Mouse (Mus musculus) embryonic stem cell, embryonic (primary cell): ENCODE measurements around the gene 1600002K03Rik.

Experiments used
- CTCF ChIA-PET, 4 experiments: fragments of 300-600 bp in 2 of 4; fragments of 350-600 bp in 2 of 4; sonication (Branson Sonifier 250); formaldehyde crosslinking; loops; one replicate each; lab custom pipeline; 2022; ENCODE audit warnings: inconsistent platforms in 2 of 4; lab: Charles Lee
- POLR2A ChIA-PET, 4 experiments: fragments of 300-600 bp in 2 of 4; fragments of 350-600 bp in 2 of 4; sonication (Branson Sonifier 250); formaldehyde crosslinking; loops; one replicate each; lab custom pipeline; 2022; ENCODE audit warnings: antibody characterized with exemption in 4 of 4, inconsistent platforms in 1 of 4; lab: Charles Lee

1600002K03Rik gene

DNA sequence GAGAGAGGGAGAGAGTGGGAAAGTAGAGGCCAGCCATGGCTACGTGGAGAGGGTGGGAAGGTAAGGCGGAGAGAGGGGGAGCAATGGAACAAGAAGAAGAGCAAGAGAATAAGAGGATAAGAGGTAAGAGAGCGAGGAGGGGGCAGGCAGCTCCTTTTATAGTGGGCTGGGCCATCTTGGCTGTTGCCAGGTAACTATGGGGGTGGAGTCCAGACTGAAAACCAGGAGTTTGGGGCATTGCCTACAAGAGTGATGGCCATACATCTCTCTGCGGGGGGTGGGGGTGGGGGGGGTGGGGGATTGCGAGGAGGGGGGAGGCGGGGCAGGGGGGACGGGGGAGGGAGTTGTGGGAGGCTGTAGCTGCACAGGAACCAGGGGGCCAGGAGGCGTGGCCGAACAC is 47.9 kb downstream of the 1600002K03Rik start:
- ChIA-PET POLR2A (interaction anchor here (0.5 to 4.2 kb wide), 44 partner anchors 8 to 712 kb away, joined by 3 to 28 read pairs (median 4); partner anchors contain the start of genes 1600002K03Rik (in 1 of the 4), Dazap1 (in 1 of the 4), Efna2 (in 1 of the 4) and Pcsk4 (in 1 of the 4)), CTCF (interaction anchor here in 2 of 4 experiments (0.9 to 2.9 kb wide), 4 partner anchors 12 to 45 kb away, joined by 3 to 10 read pairs (median 4); no protein-coding TSS in a partner anchor)

DNA sequence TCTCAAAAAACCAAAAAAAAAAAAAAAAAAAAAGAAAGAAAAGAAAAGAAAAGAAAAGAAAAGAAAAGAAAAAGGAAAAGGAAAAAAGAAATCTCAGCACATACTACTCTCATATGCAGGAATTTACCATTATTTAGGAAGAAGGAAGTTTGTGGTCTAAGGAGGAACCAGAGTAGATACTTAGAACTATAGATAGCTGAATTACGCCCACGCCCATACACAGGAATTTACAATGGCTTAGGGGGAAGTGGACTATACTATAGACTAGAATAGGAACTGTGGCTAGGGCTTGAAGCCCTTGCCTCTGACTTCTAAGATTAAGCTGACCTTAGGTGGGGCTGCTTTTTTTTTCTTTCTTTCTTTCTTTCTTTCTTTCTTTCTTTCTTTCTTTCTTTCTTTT is 50.4 kb downstream of the 1600002K03Rik start:
- ChIA-PET POLR2A (interaction anchor here (0.6 to 4.2 kb wide), 13 partner anchors 8 to 1129 kb away, joined by 3 to 28 read pairs (median 4); partner anchors contain the start of genes Atp8b3 (in 1 of the 4), Gamt (in 1 of the 4) and Polr2e (in 1 of the 4)), CTCF (interaction anchor here in 3 of 4 experiments (0.5 to 2.9 kb wide), 4 partner anchors 19 to 127 kb away, joined by 3 to 13 read pairs (median 7); no protein-coding TSS in a partner anchor)
